Mouse (Mus musculus) CH12.LX (cell line): ENCODE results near the gene Ikzf1. TPM values are rescaled to one million over a fixed set of nuclear protein-coding genes. Genes with fewer than 3 reads are reported as not detected.
A peak's percentile ranks its signal among the peaks of the same experiment; 100 is the strongest.

Source experiments
- DNase-seq: peaks from one replicate; pipeline ENCODE4 v3.0.0-alpha.2; 2013; ENCODE audit errors: extremely low read depth
- H3K27ac ChIP-seq: 2 replicates; pipeline ENCODE4 v1.5.1; 2012; ENCODE audit warnings: low read depth, mild to moderate bottlenecking, control low read depth, moderate library complexity; ENCODE audit not compliant: insufficient read depth
- H3K27me3 ChIP-seq: replicated peaks from 2 replicates; pipeline ENCODE3; 2012; ENCODE audit warnings: inconsistent platforms
- H3K36me3 ChIP-seq, 2 experiments: replicated peaks in 1 of 2; 2 replicates each; pipeline versions ENCODE3 to v1.6.1; 2012; ENCODE audit warnings: inconsistent platforms in 1 of 2, low read length in 1 of 2, mild to moderate bottlenecking in 1 of 2, mixed read lengths in 1 of 2, moderate library complexity in 1 of 2; ENCODE audit not compliant: control insufficient read depth in 1 of 2, insufficient read depth in 1 of 2
- H3K4me1 ChIP-seq, 2 experiments: 2 replicates each; pipeline ENCODE4 v1.6.1; 2012; ENCODE audit warnings: inconsistent platforms in 1 of 2, moderate library complexity in 1 of 2; ENCODE audit not compliant: insufficient read depth in 2 of 2, control insufficient read depth in 1 of 2
- H3K4me2 ChIP-seq: 2 replicates; pipeline ENCODE4 v1.6.1; 2012; ENCODE audit warnings: low read depth, mild to moderate bottlenecking, control low read depth; ENCODE audit not compliant: poor library complexity, insufficient read depth, severe bottlenecking
- H3K4me3 ChIP-seq, 3 experiments: fragments of 150-350 bp in 1 of 3; sonication (generic) in 1 of 3; replicated peaks in 1 of 3; 2 replicates each; pipeline versions ENCODE3 to v1.5.1; 2011 to 2012; ENCODE audit warnings: low read depth in 2 of 3, low read length in 2 of 3, mild to moderate bottlenecking in 2 of 3, moderate library complexity in 2 of 3, control low read depth in 1 of 3, improper control_type of control experiment in 1 of 3, inconsistent platforms in 1 of 3, mixed read lengths in 1 of 3; ENCODE audit not compliant: poor library complexity in 1 of 3
- H3K79me2 ChIP-seq: replicated peaks from 2 replicates; pipeline ENCODE4 v1.6.1; 2012; ENCODE audit warnings: mild to moderate bottlenecking, moderate library complexity; ENCODE audit not compliant: control insufficient read depth, poor library complexity, insufficient read depth, severe bottlenecking; ENCODE audit errors: extremely low read depth
- H3K9ac ChIP-seq: 2 replicates; pipeline ENCODE4 v1.6.1; 2012; ENCODE audit warnings: low read depth, mild to moderate bottlenecking, control low read depth, moderate library complexity; ENCODE audit not compliant: insufficient read depth
- H3K9me3 ChIP-seq: replicated peaks from 2 replicates; pipeline ENCODE3; 2012; ENCODE audit warnings: low read length, inconsistent platforms, mixed read lengths
- BHLHE40 ChIP-seq: IDR thresholded peaks from 2 replicates; pipeline ENCODE4 v1.6.1; 2011; ENCODE audit warnings: mild to moderate bottlenecking, low read depth, low read length, improper control_type of control experiment
- CHD1 ChIP-seq: IDR thresholded peaks from 2 replicates; pipeline ENCODE4 v1.6.1; 2012; ENCODE audit warnings: low read depth, low read length, improper control_type of control experiment, inconsistent platforms
- CHD2 ChIP-seq: IDR thresholded peaks from 2 replicates; pipeline ENCODE4 v1.6.1; 2011; ENCODE audit warnings: low read length, improper control_type of control experiment
- CTCF ChIP-seq, 2 experiments: IDR thresholded peaks in 1 of 2; conservative IDR thresholded peaks in 1 of 2; 2 replicates each; pipeline ENCODE4 v1.5.1; 2011 to 2012; ENCODE audit warnings: low read depth in 2 of 2, low read length in 2 of 2, improper control_type of control experiment in 1 of 2, inconsistent platforms in 1 of 2, mild to moderate bottlenecking in 1 of 2, moderate library complexity in 1 of 2
- E2F4 ChIP-seq: IDR thresholded peaks from 2 replicates; pipeline ENCODE4 v1.6.1; 2011; ENCODE audit warnings: low read depth, low read length, improper control_type of control experiment; ENCODE audit not compliant: insufficient replicate concordance
- ELF1 ChIP-seq: IDR thresholded peaks from 2 replicates; pipeline ENCODE4 v1.6.1; 2014; ENCODE audit warnings: low read depth, mild to moderate bottlenecking, inconsistent platforms, low read length, improper control_type of control experiment
- EP300 ChIP-seq: IDR thresholded peaks from 2 replicates; pipeline ENCODE4 v1.6.1; 2011; ENCODE audit warnings: low read length, improper control_type of control experiment
- ETS1 ChIP-seq: conservative IDR thresholded peaks from 2 replicates; pipeline ENCODE4 v1.6.1; 2012; ENCODE audit warnings: low read depth, mild to moderate bottlenecking, inconsistent platforms, low read length, improper control_type of control experiment, moderate library complexity
- IRF4 ChIP-seq: IDR thresholded peaks from 2 replicates; pipeline ENCODE4 v1.6.1; 2014; ENCODE audit warnings: low read depth, mild to moderate bottlenecking, inconsistent platforms, low read length, improper control_type of control experiment
- JUN ChIP-seq: IDR thresholded peaks from 2 replicates; pipeline ENCODE4 v1.6.1; 2011; ENCODE audit warnings: low read depth, mild to moderate bottlenecking, low read length, improper control_type of control experiment, moderate library complexity; ENCODE audit not compliant: insufficient read depth
- JUND ChIP-seq: conservative IDR thresholded peaks from 2 replicates; pipeline ENCODE4 v1.6.1; 2011; ENCODE audit warnings: low read depth, low read length, improper control_type of control experiment
- KAT2A ChIP-seq: IDR thresholded peaks from 2 replicates; pipeline ENCODE4 v1.6.1; 2012; ENCODE audit warnings: low read length, improper control_type of control experiment, inconsistent platforms; ENCODE audit not compliant: insufficient replicate concordance
- MAFK ChIP-seq: IDR thresholded peaks from 2 replicates; pipeline ENCODE4 v1.6.1; 2011; ENCODE audit warnings: low read length, improper control_type of control experiment; ENCODE audit not compliant: insufficient replicate concordance
- MAX ChIP-seq: IDR thresholded peaks from 2 replicates; pipeline ENCODE4 v1.6.1; 2011; ENCODE audit warnings: low read length, improper control_type of control experiment
- MAZ ChIP-seq: IDR thresholded peaks from 2 replicates; pipeline ENCODE4 v1.6.1; 2012; ENCODE audit warnings: low read depth, mild to moderate bottlenecking, inconsistent platforms, low read length, improper control_type of control experiment, moderate library complexity
- MEF2A ChIP-seq: IDR thresholded peaks from 2 replicates; pipeline ENCODE4 v1.6.1; 2014; ENCODE audit warnings: low read depth, mild to moderate bottlenecking, inconsistent platforms, low read length, improper control_type of control experiment, borderline replicate concordance
- MXI1 ChIP-seq: IDR thresholded peaks from 2 replicates; pipeline ENCODE4 v1.6.1; 2011; ENCODE audit warnings: mild to moderate bottlenecking, low read depth, low read length, improper control_type of control experiment
- MYC ChIP-seq: IDR thresholded peaks from 2 replicates; pipeline ENCODE4 v1.6.1; 2011; ENCODE audit warnings: low read depth, mild to moderate bottlenecking, improper control_type of control experiment, low read length
- NELFE ChIP-seq: IDR thresholded peaks from 2 replicates; pipeline ENCODE4 v1.6.1; 2011; ENCODE audit warnings: low read depth, low read length, improper control_type of control experiment
- NRF1 ChIP-seq: IDR thresholded peaks from 2 replicates; pipeline ENCODE4 v1.6.1; 2014; ENCODE audit warnings: low read depth, mild to moderate bottlenecking, inconsistent platforms, low read length, improper control_type of control experiment, moderate library complexity
- PAX5 ChIP-seq: IDR thresholded peaks from 2 replicates; pipeline ENCODE4 v1.6.1; 2012; ENCODE audit warnings: low read length, inconsistent platforms, mixed read lengths
- POLR2A ChIP-seq: IDR thresholded peaks from 2 replicates; pipeline ENCODE4 v1.6.1; 2011; ENCODE audit warnings: low read depth, mild to moderate bottlenecking, improper control_type of control experiment, low read length
- POLR2AphosphoS2 ChIP-seq: IDR thresholded peaks from 2 replicates; pipeline ENCODE4 v1.6.1; 2011; ENCODE audit warnings: low read depth, low read length, improper control_type of control experiment
- RAD21 ChIP-seq: IDR thresholded peaks from 2 replicates; pipeline ENCODE4 v1.6.1; 2011; ENCODE audit warnings: low read depth, mild to moderate bottlenecking, low read length, improper control_type of control experiment, moderate library complexity
- SIN3A ChIP-seq: IDR thresholded peaks from 2 replicates; pipeline ENCODE4 v1.6.1; 2012; ENCODE audit warnings: low read length, improper control_type of control experiment, inconsistent platforms
- SMC3 ChIP-seq: IDR thresholded peaks from 2 replicates; pipeline ENCODE4 v1.6.1; 2011; ENCODE audit warnings: low read depth, low read length, improper control_type of control experiment
- TBP ChIP-seq: conservative IDR thresholded peaks from 2 replicates; pipeline ENCODE4 v1.6.1; 2011; ENCODE audit warnings: low read depth, low read length, improper control_type of control experiment
- TCF12 ChIP-seq: IDR thresholded peaks from 2 replicates; pipeline ENCODE4 v1.6.1; 2014; ENCODE audit warnings: low read depth, mild to moderate bottlenecking, inconsistent platforms, low read length, improper control_type of control experiment
- UBTF ChIP-seq: IDR thresholded peaks from 2 replicates; pipeline ENCODE4 v1.6.1; 2012; ENCODE audit warnings: low read depth, mild to moderate bottlenecking, inconsistent platforms, low read length, improper control_type of control experiment, moderate library complexity
- USF1 ChIP-seq: IDR thresholded peaks from 2 replicates; pipeline ENCODE4 v1.6.1; 2014; ENCODE audit warnings: low read depth, mild to moderate bottlenecking, inconsistent platforms, low read length, improper control_type of control experiment
- ZKSCAN1 ChIP-seq: IDR thresholded peaks from 2 replicates; pipeline ENCODE4 v1.6.1; 2012; ENCODE audit warnings: low read depth, inconsistent platforms, low read length, improper control_type of control experiment, borderline replicate concordance
- ZMIZ1 ChIP-seq: IDR thresholded peaks from 2 replicates; pipeline ENCODE4 v1.6.1; 2012; ENCODE audit warnings: low read depth, mild to moderate bottlenecking, inconsistent platforms, low read length, improper control_type of control experiment
- ZNF384 ChIP-seq: IDR thresholded peaks from 2 replicates; pipeline ENCODE4 v1.6.1; 2012; ENCODE audit warnings: low read depth, low read length, improper control_type of control experiment, inconsistent platforms
- dilution Hi-C: fragments of 300-500 bp; cut with MboI; formaldehyde crosslinking; loops from 2 replicates; pipeline ENCODE4 v1.14.3; 2020; ENCODE audit warnings: low sequenced_read_pairs; ENCODE audit not compliant: extremely low pct_unique_long_range_greater_than_20kb, extremely low pct_ligation_motif_present
- in situ Hi-C: fragments of 300-500 bp; cut with MboI; formaldehyde crosslinking; loops from 3 replicates; pipeline ENCODE4 v1.14.3; 2019; ENCODE audit warnings: low sequenced_read_pairs, low pct_ligation_motif_present, low pct_unique_long_range_greater_than_20kb, mixed read lengths
- polyA plus RNA-seq: library from polyadenylated mRNA; unstranded; fragments of >175 nt; gene quantifications from 2 replicates; pipeline ENCODE4 v1.2.1, GENCODE M21; 2012; ENCODE audit warnings: low read depth; ENCODE audit not compliant: insufficient read length
- total RNA-seq, 2 experiments: library from RNA; depleted of rRNA; stranded (reverse); fragments of 300-350 nt in 1 of 2; fragments of >200 nt in 1 of 2; gene quantifications; 2 replicates each; pipeline ENCODE4 v1.2.3; 2012 to 2014

The Ikzf1 gene
- total and polyA plus RNA-seq, 3 experiments, result 33.1 to 68.7 (median 51.2) TPM

GRCm38 (mm10) chr11:11691324-11692058 lies 6.7 kb downstream of the Ikzf1 start:
- peaks cover 0 to 16% of the 10 kb centered on the region in 2 experiments for H3K36me3 ChIP-seq
- TF ChIP-seq MXI1, result peak; percentile 59; the same call in 1 of the 2 replicates
- TF ChIP-seq UBTF, result no peak
- no peak for TF ChIP-seq USF1
- TF ChIP-seq ZNF384, result peak; percentile 34; the same call in 1 of the 2 replicates
- TF ChIP-seq PAX5, result no peak
- peak; percentile 56; the same call in 1 of the 2 replicates for TF ChIP-seq ETS1
- peak; percentile 89 for TF ChIP-seq MAX
- TF ChIP-seq ZMIZ1, result peak; percentile 59; the same call in 1 of the 2 replicates
- TF ChIP-seq MEF2A, result peak; percentile 54; the same call in 1 of the 2 replicates
- TF ChIP-seq MAZ, result 0 out of 2 replicates have a peak, but pooled peaks have one; percentile 5
- no peak for TF ChIP-seq CHD2
- no peak; the same call in none of the 2 replicates for TF ChIP-seq NELFE
- TF ChIP-seq RAD21, result no peak; the same call in 1 of the 2 replicates
- no peak for TF ChIP-seq IRF4
- no peak for TF ChIP-seq ZKSCAN1
- no peak for TF ChIP-seq JUN
- TF ChIP-seq MAFK, result no peak
- TF ChIP-seq TBP, result peak; percentile 97
- no peak; the same call in 1 of the 2 replicates for TF ChIP-seq ELF1
- peak; percentile 68 for TF ChIP-seq POLR2A
- TF ChIP-seq SMC3, result peak; percentile 1; the same call in 1 of the 2 replicates
- TF ChIP-seq POLR2AphosphoS2, result peak; percentile 91
- no peak for TF ChIP-seq E2F4
- TF ChIP-seq JUND, result no peak; the same call in 1 of the 2 replicates
- no peak for TF ChIP-seq KAT2A
- TF ChIP-seq BHLHE40, result peak; percentile 43; the same call in 1 of the 2 replicates
- no peak for TF ChIP-seq NRF1
- TF ChIP-seq TCF12, result peak; percentile 25; the same call in 1 of the 2 replicates
- TF ChIP-seq CHD1, result peak; percentile 90
- TF ChIP-seq MYC, result peak; percentile 96
- TF ChIP-seq CTCF (conservative IDR thresholded peaks at IDR 0.05 in 1 of 2, IDR thresholded peaks at IDR 0.05 in 1 of 2; ENCODE audit: low read depth in 2 of 2, low read length in 2 of 2), result no peak
- TF ChIP-seq SIN3A, result no peak
- TF ChIP-seq EP300, result 0 out of 2 replicates have a peak, but pooled peaks have one; percentile 47
- TF ChIP-seq, all 38 proteins: peak for 16
- H3K9me3 ChIP-seq, result peaks cover 2% of the 10 kb centered on the region
- in situ Hi-C loops, result loop anchor here (25.0 kb wide), 1 partner anchor 271 kb away; no protein-coding TSS in a partner anchor
- H3K9ac ChIP-seq, result peak overlapping the region; percentile 99
- peak overlapping the region; percentile 25 for H3K4me2 ChIP-seq
- H3K79me2 ChIP-seq, result peaks cover 45% of the 10 kb centered on the region
- H3K27ac ChIP-seq, result peak overlapping the region; percentile 90
- H3K27me3 ChIP-seq, result no peaks in the 10 kb centered on the region
- DNase-seq, result peak; percentile 81
- H3K4me3 ChIP-seq, result peak overlapping the region; percentile 44 to 53 (median 51)
- dilution Hi-C loops, result no loop called here
- peaks cover 25 to 67% of the 10 kb centered on the region in 2 experiments for H3K4me1 ChIP-seq
